Mouse (Mus musculus) heart, adult 2 months (tissue): Measurements from ENCODE around the gene Ccdc188.

Source experiments
- CTCF ChIP-seq: fragments of 200-600 bp; IDR thresholded peaks from 2 replicates; pipeline ENCODE4 v1.8.1; 2022; ENCODE audit warnings: antibody characterized with exemption, mild to moderate bottlenecking, moderate library complexity
- EP300 ChIP-seq: fragments of 200-500 bp; IDR thresholded peaks from 2 replicates; pipeline ENCODE4 v1.6.1; 2011; ENCODE audit warnings: low read depth, low read length, control low read depth; ENCODE audit not compliant: insufficient read depth
- POLR2A ChIP-seq: fragments of 200-500 bp; IDR thresholded peaks from 2 replicates; pipeline ENCODE4 v1.6.1; 2011; ENCODE audit warnings: mild to moderate bottlenecking, low read depth, low read length, control low read depth; ENCODE audit not compliant: insufficient read depth

DNA sequence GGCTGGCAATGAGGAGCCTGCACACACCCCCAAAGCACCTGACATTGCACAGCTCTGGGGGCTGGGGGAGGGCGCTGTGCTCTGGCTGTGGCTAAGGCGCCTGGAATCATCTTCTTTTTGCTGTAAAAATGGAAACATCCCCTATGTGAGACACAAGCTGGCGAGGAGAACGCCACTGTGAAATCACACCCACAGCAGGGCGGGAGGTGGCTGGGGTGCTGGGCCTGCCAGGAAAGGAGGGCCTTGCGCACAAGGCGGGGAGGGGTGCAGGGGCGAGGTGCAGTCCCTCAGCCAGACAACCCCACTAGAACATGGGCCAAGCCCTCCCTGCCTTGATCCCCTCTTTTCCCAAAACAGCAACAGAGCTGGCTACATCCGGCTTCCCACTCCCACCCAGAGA lies 44.4 kb upstream of the Ccdc188 start:
- TF ChIP-seq CTCF (no peak), POLR2A (no peak), EP300 (no peak)
